Mouse (Mus musculus) neural tube, embryonic 11.5 days (tissue): ENCODE measurements around the gene Fam228b. TPM values are rescaled to one million over a fixed set of nuclear protein-coding genes. Genes with fewer than 3 reads are reported as not detected.
"Not testable (repeated sequence)": the region's sequence is repeated elsewhere in the genome, so short reads cannot be mapped to it uniquely, and the experiment has no call there.

Experiments
- ATAC-seq: fragments of 200-750 bp; cut with Nextera tagmentation; 2 replicates; pipeline ENCODE4 v1.8.0; 2017; ENCODE audit warnings: moderate number of reproducible peaks, mild to moderate bottlenecking, moderate TSS enrichment, moderate library complexity; ENCODE audit not compliant: insufficient read depth, low FRiP score, low TSS enrichment
- DNase-seq: peaks from one replicate; pipeline ENCODE4 v3.0.0-alpha.2; 2015; ENCODE audit warnings: low spot score
- H3K27ac ChIP-seq: fragments of 300-500 bp; sonication (generic); 2 replicates; pipeline ENCODE4 v1.5.1; 2014; ENCODE audit warnings: low read depth, mild to moderate bottlenecking, low read length
- H3K27me3 ChIP-seq: fragments of 300-500 bp; sonication (generic); 2 replicates; pipeline ENCODE4 v1.6.1; 2014; ENCODE audit warnings: mild to moderate bottlenecking, low read length, mixed read lengths; ENCODE audit not compliant: control insufficient read depth, insufficient read depth
- H3K36me3 ChIP-seq: fragments of 300-500 bp; sonication (generic); 2 replicates; pipeline ENCODE4 v1.6.1; 2014; ENCODE audit warnings: mild to moderate bottlenecking, low read length, moderate library complexity, mixed read lengths; ENCODE audit not compliant: control insufficient read depth, insufficient read depth
- H3K4me1 ChIP-seq: fragments of 300-500 bp; sonication (generic); 2 replicates; pipeline ENCODE4 v1.6.1; 2014; ENCODE audit warnings: low read length, mixed read lengths; ENCODE audit not compliant: control insufficient read depth, insufficient read depth
- H3K4me2 ChIP-seq: fragments of 300-500 bp; sonication (generic); 2 replicates; pipeline ENCODE4 v1.6.1; 2014; ENCODE audit warnings: low read depth, mild to moderate bottlenecking, moderate library complexity
- H3K4me3 ChIP-seq: fragments of 300-500 bp; sonication (generic); 2 replicates; pipeline ENCODE4 v1.5.1; 2014; ENCODE audit warnings: low read depth, low read length
- H3K9ac ChIP-seq: fragments of 300-500 bp; sonication (generic); 2 replicates; pipeline ENCODE4 v1.6.1; 2014; ENCODE audit warnings: mild to moderate bottlenecking, low read length
- H3K9me3 ChIP-seq: fragments of 300-500 bp; sonication (generic); 2 replicates; pipeline ENCODE4 v1.6.1; 2016; ENCODE audit warnings: low read length; ENCODE audit not compliant: control insufficient read depth
- WGBS: fragments of 180-500 bp; shearing (Covaris S2); extraction: QIAGEN DNeasy Blood & Tissue Kit; methylation state at CpG from one replicate; pipeline ENCODE4 v1.1.7; 2014; 5-methylcytosine and 5-hydroxymethylcytosine counted together
- polyA plus RNA-seq: library from polyadenylated mRNA; unstranded; fragments of >200 nt; fragmentation: Nextera tagmentation; extraction: Ambion mirVana; gene quantifications from 2 replicates; pipeline ENCODE4 v1.2.1, GENCODE M21; 2014

Gene Fam228b
- polyA plus RNA-seq, 1 experiment from 2014 or later, result 3.9 TPM

GRCm38 (mm10) chr12:4788128-4788527, 19.1 kb upstream of the Fam228b start:
- not testable (repeated sequence) for H3K9ac ChIP-seq, H3K4me3 ChIP-seq, DNase-seq, H3K4me1 ChIP-seq, H3K27me3 ChIP-seq, H3K9me3 ChIP-seq, H3K4me2 ChIP-seq, H3K36me3 ChIP-seq, H3K27ac ChIP-seq, ATAC-seq
- WGBS, result 93% methylated on average over 25 of the region's 25 CpGs

GRCm38 (mm10) chr12:4784466-4784865, 15.4 kb upstream of the Fam228b start:
- H3K27me3 ChIP-seq, result no peaks in the 10 kb centered on the region
- DNase-seq, result no peak
- no peak overlapping the region for H3K4me2 ChIP-seq
- no peak overlapping the region for H3K9ac ChIP-seq
- H3K27ac ChIP-seq, result no peak overlapping the region
- 80% methylated on average over 2 of the region's 2 CpGs for WGBS
- ATAC-seq, result no peak
- no peak overlapping the region for H3K4me3 ChIP-seq
- no peaks in the 10 kb centered on the region for H3K9me3 ChIP-seq
- H3K4me1 ChIP-seq, result no peaks in the 10 kb centered on the region
- H3K36me3 ChIP-seq, result no peaks in the 10 kb centered on the region

GRCm38 (mm10) chr12:4783598-4783997, 14.5 kb upstream of the Fam228b start:
- Histone ChIP-seq H3K36me3 (no peaks in the 10 kb centered on the region), H3K4me3 (no peak overlapping the region), H3K9ac (no peak overlapping the region), H3K4me2 (no peak overlapping the region), H3K27ac (no peak overlapping the region), H3K9me3 (no peaks in the 10 kb centered on the region), H3K4me1 (no peaks in the 10 kb centered on the region), H3K27me3 (no peaks in the 10 kb centered on the region)
- ATAC-seq (no peak), DNase-seq (peak; percentile 10)
- WGBS, result 65% methylated on average over 5 of the region's 5 CpGs

GRCm38 (mm10) chr12:4781725-4782404, 12.8 kb upstream of the Fam228b start:
- H3K9ac ChIP-seq, H3K36me3 ChIP-seq, H3K27me3 ChIP-seq, H3K9me3 ChIP-seq, H3K4me1 ChIP-seq, ATAC-seq, DNase-seq, H3K4me3 ChIP-seq, H3K27ac ChIP-seq, H3K4me2 ChIP-seq: not testable (repeated sequence)
- WGBS, result 90% methylated on average over 9 of the region's 9 CpGs

- H3K36me3 ChIP-seq, result no peaks in the 10 kb centered on the region
- DNase-seq, result no peak
- ATAC-seq, result no peak
- H3K9me3 ChIP-seq, result no peaks in the 10 kb centered on the region
- H3K4me1 ChIP-seq, result no peaks in the 10 kb centered on the region
- H3K4me3 ChIP-seq, result no peak overlapping the region
- H3K27ac ChIP-seq, result no peak overlapping the region
- no peak overlapping the region for H3K4me2 ChIP-seq
- H3K27me3 ChIP-seq, result no peaks in the 10 kb centered on the region
- no peak overlapping the region for H3K9ac ChIP-seq
- 86% methylated on average over 1 of the region's 1 CpGs for WGBS
Measured at GRCm38 (mm10) chr12:4781270-4781669, 12.2 kb upstream of the Fam228b start.

GRCm38 (mm10) chr12:4780245-4780644, 11.2 kb upstream of the Fam228b start:
- Histone ChIP-seq H3K4me3 (no peak overlapping the region), H3K4me2 (no peak overlapping the region), H3K9me3 (no peaks in the 10 kb centered on the region), H3K27ac (no peak overlapping the region), H3K9ac (no peak overlapping the region), H3K27me3 (no peaks in the 10 kb centered on the region), H3K36me3 (no peaks in the 10 kb centered on the region), H3K4me1 (no peaks in the 10 kb centered on the region)
- no peak for ATAC-seq
- 64% methylated on average over 2 of the region's 2 CpGs for WGBS
- DNase-seq, result no peak

- no peak overlapping the region for H3K4me3 ChIP-seq
- H3K4me2 ChIP-seq, result no peak overlapping the region
- no peaks in the 10 kb centered on the region for H3K4me1 ChIP-seq
- H3K9me3 ChIP-seq, result no peaks in the 10 kb centered on the region
- H3K27me3 ChIP-seq, result no peaks in the 10 kb centered on the region
- 92% methylated on average over 6 of the region's 6 CpGs for whole genome bisulfite sequencing
- no peak overlapping the region for H3K27ac ChIP-seq
- H3K36me3 ChIP-seq, result no peaks in the 10 kb centered on the region
- ATAC-seq, result no peak
- no peak for DNase-seq
- H3K9ac ChIP-seq, result no peak overlapping the region
Measured at GRCm38 (mm10) chr12:4777734-4778133, 8.7 kb upstream of the Fam228b start.

- DNase-seq, result no peak
- Histone ChIP-seq H3K4me1 (no peaks in the 10 kb centered on the region), H3K4me2 (no peak overlapping the region), H3K9me3 (no peaks in the 10 kb centered on the region), H3K4me3 (no peak overlapping the region), H3K36me3 (no peaks in the 10 kb centered on the region), H3K27me3 (no peaks in the 10 kb centered on the region), H3K9ac (no peak overlapping the region), H3K27ac (no peak overlapping the region)
- 81% methylated on average over 9 of the region's 9 CpGs for WGBS
- no peak for ATAC-seq
Measured at GRCm38 (mm10) chr12:4775588-4775949, 6.5 kb upstream of the Fam228b start.

GRCm38 (mm10) chr12:4774895-4775587, 6.0 kb upstream of the Fam228b start:
- ATAC-seq, result no peak
- H3K4me1 ChIP-seq, result no peaks in the 10 kb centered on the region
- 92% methylated on average over 8 of the region's 8 CpGs for WGBS
- no peak overlapping the region for H3K9ac ChIP-seq
- H3K27ac ChIP-seq, result no peak overlapping the region
- no peak for DNase-seq
- no peak overlapping the region for H3K4me2 ChIP-seq
- H3K27me3 ChIP-seq, result no peaks in the 10 kb centered on the region
- H3K36me3 ChIP-seq, result no peaks in the 10 kb centered on the region
- no peak overlapping the region for H3K4me3 ChIP-seq
- no peaks in the 10 kb centered on the region for H3K9me3 ChIP-seq
